Mouse (Mus musculus) heart, adult 2 months (tissue): ENCODE results near the gene Fndc1. TPM values are rescaled to one million over a fixed set of nuclear protein-coding genes. Genes with fewer than 3 reads are reported as not detected.
A peak's percentile ranks its signal among the peaks of the same experiment; 100 is the strongest.

Experiments
- DNase-seq, 2 experiments: peaks; one replicate each; pipeline ENCODE4 v3.0.0; 2021
- H3K27ac ChIP-seq: fragments of 200-600 bp; 2 replicates; pipeline ENCODE4 v1.8.1; 2022
- H3K27me3 ChIP-seq: fragments of 200-500 bp; 2 replicates; pipeline ENCODE4 v1.6.1; 2012; ENCODE audit warnings: mild to moderate bottlenecking, low read length, inconsistent platforms, mixed read lengths; ENCODE audit not compliant: control insufficient read depth, insufficient read depth
- H3K36me3 ChIP-seq: fragments of 200-500 bp; 2 replicates; pipeline ENCODE4 v1.6.1; 2012; ENCODE audit warnings: low read length, inconsistent platforms; ENCODE audit not compliant: control insufficient read depth, insufficient read depth
- H3K4me1 ChIP-seq: fragments of 200-500 bp; 2 replicates; pipeline ENCODE4 v1.6.1; 2011; ENCODE audit warnings: low read length; ENCODE audit not compliant: control insufficient read depth, insufficient read depth
- H3K4me3 ChIP-seq: fragments of 200-600 bp; 2 replicates; pipeline ENCODE4 v1.8.1; 2022
- H3K79me2 ChIP-seq: fragments of 200-500 bp; replicated peaks from 2 replicates; pipeline ENCODE4 v1.6.1; 2012; ENCODE audit warnings: mild to moderate bottlenecking, inconsistent platforms, low read length, moderate library complexity, mixed read lengths; ENCODE audit not compliant: control insufficient read depth, insufficient read depth
- H3K9ac ChIP-seq: fragments of 200-500 bp; 2 replicates; pipeline ENCODE4 v1.6.1; 2012; ENCODE audit warnings: low read depth, mild to moderate bottlenecking, control low read depth, inconsistent platforms, low read length, mixed read lengths
- CTCF ChIP-seq: fragments of 200-600 bp; IDR thresholded peaks from 2 replicates; pipeline ENCODE4 v1.8.1; 2022; ENCODE audit warnings: antibody characterized with exemption, mild to moderate bottlenecking, moderate library complexity
- EP300 ChIP-seq: fragments of 200-500 bp; IDR thresholded peaks from 2 replicates; pipeline ENCODE4 v1.6.1; 2011; ENCODE audit warnings: low read depth, low read length, control low read depth; ENCODE audit not compliant: insufficient read depth
- POLR2A ChIP-seq: fragments of 200-500 bp; IDR thresholded peaks from 2 replicates; pipeline ENCODE4 v1.6.1; 2011; ENCODE audit warnings: mild to moderate bottlenecking, low read depth, low read length, control low read depth; ENCODE audit not compliant: insufficient read depth
- WGBS: fragments of 180-500 bp; shearing (Covaris S2); methylation state at CpG from one replicate; pipeline ENCODE4 v1.1.7; 2018; 5-methylcytosine and 5-hydroxymethylcytosine counted together
- intact Hi-C: fragments of 180-260 bp; cut with DNase I; formaldehyde crosslinking; loops from one replicate; pipeline ENCODE4 v1.15.1; 2025
- long read RNA-seq: library from polyadenylated mRNA; stranded (forward); transcript quantifications from one replicate; pipeline ENCODE4 v2.0.0, GENCODE M21; 2021
- polyA plus RNA-seq: library from polyadenylated mRNA; depleted of rRNA; stranded (reverse); fragments of >200 nt; gene quantifications from 2 replicates; pipeline ENCODE4 v1.2.3, GENCODE M21; 2012; rRNA removed
- total RNA-seq, 2 experiments: library from RNA; stranded (reverse); gene quantifications; 2 replicates each; pipeline ENCODE4 v1.2.3; 2021

The Fndc1 gene
- total RNA-seq (10 to 100 TPM in 1 of 2 experiments, 1 to 10 TPM in 1; 8.5 to 15.4 TPM), polyA plus RNA-seq (8.8 and 11.5 TPM in 2 replicates)
- long read RNA-seq, partial matches to known transcripts: 6 of 9 reads
- long read RNA-seq, other reads (novel, unspliced or antisense): 3 of 9 reads

DNA sequence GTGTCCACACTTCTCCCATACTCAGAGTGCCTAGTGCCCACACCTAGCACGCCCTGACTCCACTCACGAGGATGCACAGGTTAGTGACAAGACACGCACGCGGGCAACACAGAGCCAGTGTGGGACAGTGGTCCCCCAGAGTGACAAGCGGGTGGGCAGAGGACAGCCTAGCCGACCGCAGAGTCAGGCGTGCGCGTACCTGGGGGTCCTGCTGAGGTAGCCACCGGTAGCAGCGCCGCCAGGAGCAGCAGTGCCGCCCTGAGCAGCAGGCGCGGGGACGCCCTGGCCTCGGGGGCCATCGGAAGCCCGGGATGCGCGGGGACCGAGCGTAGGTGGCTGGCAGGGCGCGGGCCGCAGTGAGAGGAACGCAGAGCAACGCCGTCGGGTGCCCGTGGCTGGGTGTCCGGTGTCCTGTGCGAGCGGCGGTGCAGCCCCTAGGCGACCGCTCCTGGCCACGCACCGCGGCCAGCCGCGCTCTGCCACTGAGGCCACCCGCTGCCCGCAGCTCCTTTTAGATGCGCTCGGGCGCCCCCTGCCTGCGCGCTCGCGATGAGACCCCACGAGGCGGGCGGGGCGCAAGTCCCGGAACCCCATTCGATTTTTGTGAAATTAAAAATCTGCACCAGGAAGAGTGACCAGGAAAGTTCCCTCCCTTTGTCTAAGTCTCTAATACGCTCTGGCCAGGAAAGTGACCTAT, at the start of gene Fndc1:
TSS of gene Fndc1 (minus strand) at position 484 of the 697 bp plus-strand sequence.
- Histone ChIP-seq H3K79me2 (no peaks in the 10 kb centered on the region), H3K9ac (peak within 1 kb of the TSS; percentile 71), H3K27ac (peak within 1 kb of the TSS; percentile 40; the same call in 1 of the 2 replicates), H3K36me3 (no peaks in the 10 kb centered on the region), H3K4me3 (peak within 1 kb of the TSS; percentile 48), H3K27me3 (peaks cover 4% of the 10 kb centered on the region), H3K4me1 (peaks cover 2% of the 10 kb centered on the region)
- peak; percentile 74 to 83 for DNase-seq
- intact Hi-C loops: loop anchor here (5.0 kb wide), 1 partner anchor 385 kb away; no protein-coding TSS in a partner anchor
- 2% methylated on average over 60 of the region's 60 CpGs for WGBS
- TF ChIP-seq CTCF (peak; percentile 86), POLR2A (no peak)

DNA sequence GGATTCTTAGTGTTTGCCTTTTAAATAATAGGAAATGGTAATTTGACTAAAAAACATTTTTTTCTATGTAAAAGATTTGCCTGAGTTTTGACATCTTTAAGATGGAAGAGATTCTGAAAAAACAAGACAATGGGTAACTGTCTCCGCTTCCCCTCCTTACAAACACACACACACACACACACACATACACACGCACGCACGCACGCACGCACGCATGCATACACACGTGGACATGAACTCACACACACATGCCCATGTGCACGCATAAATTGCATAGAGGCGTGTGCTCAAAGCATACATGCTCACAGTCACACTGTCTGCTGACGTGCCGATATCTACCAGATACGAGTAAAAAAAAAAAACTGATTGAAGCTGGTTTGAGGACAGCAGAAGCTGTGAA, 49.4 kb upstream of the Fndc1 start:
- Histone ChIP-seq H3K9ac (no peak overlapping the region), H3K27me3 (no peaks in the 10 kb centered on the region), H3K4me1 (no peaks in the 10 kb centered on the region), H3K79me2 (no peaks in the 10 kb centered on the region), H3K4me3 (no peak overlapping the region), H3K36me3 (no peaks in the 10 kb centered on the region), H3K27ac (no peak overlapping the region)
- 95% methylated on average over 13 of the region's 13 CpGs for WGBS
- no peak for TF ChIP-seq POLR2A
- TF ChIP-seq CTCF: no peak
- no peak for TF ChIP-seq EP300
- intact Hi-C loops: no loop called here
- no peak for DNase-seq

DNA sequence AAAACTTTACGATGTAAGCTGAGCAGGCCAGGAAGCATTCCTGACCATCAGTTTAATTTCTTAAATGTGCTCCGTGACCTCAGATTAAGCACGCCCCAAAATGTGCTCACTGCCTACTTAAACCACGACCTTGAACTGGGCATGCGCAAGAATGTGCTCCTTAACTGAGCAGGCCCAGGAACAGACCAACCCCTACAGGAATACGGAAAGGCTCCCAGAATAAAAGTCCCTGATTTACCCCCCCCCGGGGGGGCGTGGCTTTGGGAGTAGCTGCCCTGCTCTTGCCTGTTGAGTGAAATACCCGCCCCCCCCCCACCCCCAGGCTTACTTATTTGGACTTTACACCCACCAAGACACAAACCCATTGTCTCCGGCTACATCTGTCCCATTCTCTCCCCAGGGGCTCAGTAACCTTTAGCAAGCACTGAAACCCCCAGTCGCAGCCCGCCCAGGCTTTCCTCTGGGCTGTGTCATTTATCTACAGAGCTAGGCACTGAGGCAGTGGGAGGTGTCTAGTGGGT, 48.9 kb upstream of the Fndc1 start:
- Histone ChIP-seq H3K4me1 (no peaks in the 10 kb centered on the region), H3K79me2 (no peaks in the 10 kb centered on the region), H3K36me3 (no peaks in the 10 kb centered on the region), H3K27ac (no peak overlapping the region), H3K4me3 (no peak overlapping the region), H3K27me3 (no peaks in the 10 kb centered on the region), H3K9ac (no peak overlapping the region)
- 48% methylated on average over 12 of the region's 12 CpGs for WGBS
- no peak for TF ChIP-seq POLR2A
- TF ChIP-seq EP300: no peak
- no peak for TF ChIP-seq CTCF
- no peak for DNase-seq
- intact Hi-C loops: no loop called here

DNA sequence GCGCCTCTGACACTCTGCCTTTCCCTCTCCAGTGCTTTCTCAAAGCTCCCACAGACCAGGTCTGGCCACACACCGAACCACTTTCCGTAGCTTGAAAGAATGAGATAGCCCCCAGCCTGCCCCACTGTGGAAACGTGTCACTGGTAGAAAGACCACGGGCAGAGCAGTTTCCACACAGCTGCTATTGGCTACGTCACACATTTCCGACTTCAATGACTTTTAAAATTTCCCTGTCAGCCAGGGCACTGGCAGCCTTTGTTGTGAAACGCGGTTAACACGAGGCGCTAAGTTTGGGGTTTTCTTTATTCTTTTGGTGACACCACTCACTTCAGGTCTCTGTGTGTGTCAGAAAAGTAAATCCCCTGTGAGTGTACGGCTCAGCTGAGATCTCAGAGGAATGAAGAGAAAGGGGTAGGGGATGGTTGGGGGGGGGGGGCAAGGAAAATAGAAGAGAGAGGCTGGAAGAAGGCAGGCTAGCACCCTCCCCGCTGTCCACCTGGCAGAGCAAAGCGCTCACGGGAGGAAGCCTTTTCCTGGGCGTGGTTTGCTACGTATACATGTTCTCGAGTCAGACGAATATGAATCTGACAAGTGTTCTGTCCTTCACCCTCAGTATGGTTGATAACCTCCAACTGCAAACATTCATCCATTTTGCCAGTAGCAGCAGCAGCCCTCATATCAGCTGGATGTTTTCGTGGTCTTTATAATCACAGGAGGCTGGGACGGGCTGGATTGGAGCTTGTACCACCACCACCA, 47.9 kb upstream of the Fndc1 start:
- H3K4me1 ChIP-seq: no peaks in the 10 kb centered on the region
- H3K79me2 ChIP-seq: no peaks in the 10 kb centered on the region
- H3K27me3 ChIP-seq: no peaks in the 10 kb centered on the region
- intact Hi-C loops: no loop called here
- H3K4me3 ChIP-seq: no peak overlapping the region
- TF ChIP-seq CTCF: no peak
- no peak for TF ChIP-seq EP300
- no peak for TF ChIP-seq POLR2A
- H3K9ac ChIP-seq: no peak overlapping the region
- H3K36me3 ChIP-seq: no peaks in the 10 kb centered on the region
- H3K27ac ChIP-seq: no peak overlapping the region
- WGBS: 76% methylated on average over 21 of the region's 21 CpGs
- DNase-seq: no peak

DNA sequence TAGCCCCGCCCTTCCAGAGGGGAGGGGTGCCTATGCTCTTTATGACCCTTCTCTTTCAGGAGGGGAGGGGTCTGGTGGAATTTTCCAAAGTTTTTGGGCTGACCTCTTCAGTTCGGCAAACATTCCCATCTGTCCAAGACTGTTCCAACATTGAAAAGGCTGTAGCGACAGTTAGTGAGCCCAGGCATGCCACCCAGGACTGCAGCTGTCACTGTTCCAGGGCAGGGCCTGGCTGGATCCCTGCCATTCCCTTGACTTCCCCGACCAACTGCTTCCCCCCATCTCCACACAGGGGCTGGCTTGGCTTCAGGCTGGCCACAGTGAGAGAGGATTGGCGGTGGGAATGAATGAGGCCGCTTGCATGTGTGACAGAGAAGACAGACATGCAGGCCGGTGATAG, 46.3 kb upstream of the Fndc1 start:
- Histone ChIP-seq H3K79me2 (no peaks in the 10 kb centered on the region), H3K4me3 (no peak overlapping the region), H3K27me3 (no peaks in the 10 kb centered on the region), H3K27ac (no peak overlapping the region), H3K36me3 (no peaks in the 10 kb centered on the region), H3K4me1 (no peaks in the 10 kb centered on the region), H3K9ac (no peak overlapping the region)
- intact Hi-C loops: no loop called here
- TF ChIP-seq CTCF: no peak
- no peak for TF ChIP-seq EP300
- no peak for TF ChIP-seq POLR2A
- DNase-seq: no peak
- WGBS: 69% methylated on average over 7 of the region's 7 CpGs

DNA sequence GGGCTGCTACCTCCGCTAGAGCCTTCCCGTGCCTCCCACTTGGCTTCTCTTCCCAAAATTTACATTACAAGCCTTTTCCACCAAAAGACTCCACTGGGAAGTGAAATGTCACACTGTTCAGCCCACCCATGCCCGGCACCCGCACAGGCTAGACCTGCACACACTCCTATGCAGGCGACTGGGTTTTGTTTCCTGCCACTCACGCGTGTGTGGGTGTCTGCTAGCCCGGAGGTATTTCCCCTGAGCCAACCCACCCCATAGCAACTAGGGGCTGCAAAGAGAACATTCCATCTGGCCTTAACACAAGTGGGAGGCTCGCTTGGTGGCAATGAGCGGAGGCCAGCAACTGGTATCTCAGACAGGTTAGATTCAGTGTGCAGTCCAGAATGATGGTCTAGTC, 44.7 kb upstream of the Fndc1 start:
- TF ChIP-seq POLR2A (no peak), CTCF (no peak), EP300 (no peak)
- Histone ChIP-seq H3K9ac (no peak overlapping the region), H3K27ac (no peak overlapping the region), H3K4me1 (no peaks in the 10 kb centered on the region), H3K36me3 (no peaks in the 10 kb centered on the region), H3K79me2 (no peaks in the 10 kb centered on the region), H3K4me3 (no peak overlapping the region), H3K27me3 (no peaks in the 10 kb centered on the region)
- no peak for DNase-seq
- intact Hi-C loops: no loop called here
- 69% methylated on average over 10 of the region's 10 CpGs for WGBS
